Mouse (Mus musculus) CH12.LX (cell line): ENCODE measurements around the gene Xrra1.

Source experiments
- CHD2 ChIP-seq: IDR thresholded peaks from 2 replicates; pipeline ENCODE4 v1.6.1; 2011; ENCODE audit warnings: low read length, improper control_type of control experiment
- CTCF ChIP-seq, 2 experiments: IDR thresholded peaks in 1 of 2; conservative IDR thresholded peaks in 1 of 2; 2 replicates each; pipeline ENCODE4 v1.5.1; 2011 to 2012; ENCODE audit warnings: low read depth in 2 of 2, low read length in 2 of 2, improper control_type of control experiment in 1 of 2, inconsistent platforms in 1 of 2, mild to moderate bottlenecking in 1 of 2, moderate library complexity in 1 of 2
- E2F4 ChIP-seq: IDR thresholded peaks from 2 replicates; pipeline ENCODE4 v1.6.1; 2011; ENCODE audit warnings: low read depth, low read length, improper control_type of control experiment; ENCODE audit not compliant: insufficient replicate concordance
- ELF1 ChIP-seq: IDR thresholded peaks from 2 replicates; pipeline ENCODE4 v1.6.1; 2014; ENCODE audit warnings: low read depth, mild to moderate bottlenecking, inconsistent platforms, low read length, improper control_type of control experiment
- GABPA ChIP-seq: IDR thresholded peaks from 2 replicates; pipeline ENCODE4 v1.6.1; 2012; ENCODE audit warnings: low read depth, low read length, improper control_type of control experiment, inconsistent platforms; ENCODE audit not compliant: insufficient replicate concordance
- MAFK ChIP-seq: IDR thresholded peaks from 2 replicates; pipeline ENCODE4 v1.6.1; 2011; ENCODE audit warnings: low read length, improper control_type of control experiment; ENCODE audit not compliant: insufficient replicate concordance
- MEF2A ChIP-seq: IDR thresholded peaks from 2 replicates; pipeline ENCODE4 v1.6.1; 2014; ENCODE audit warnings: low read depth, mild to moderate bottlenecking, inconsistent platforms, low read length, improper control_type of control experiment, borderline replicate concordance
- MXI1 ChIP-seq: IDR thresholded peaks from 2 replicates; pipeline ENCODE4 v1.6.1; 2011; ENCODE audit warnings: mild to moderate bottlenecking, low read depth, low read length, improper control_type of control experiment
- NELFE ChIP-seq: IDR thresholded peaks from 2 replicates; pipeline ENCODE4 v1.6.1; 2011; ENCODE audit warnings: low read depth, low read length, improper control_type of control experiment
- POLR2A ChIP-seq: IDR thresholded peaks from 2 replicates; pipeline ENCODE4 v1.6.1; 2011; ENCODE audit warnings: low read depth, mild to moderate bottlenecking, improper control_type of control experiment, low read length

DNA sequence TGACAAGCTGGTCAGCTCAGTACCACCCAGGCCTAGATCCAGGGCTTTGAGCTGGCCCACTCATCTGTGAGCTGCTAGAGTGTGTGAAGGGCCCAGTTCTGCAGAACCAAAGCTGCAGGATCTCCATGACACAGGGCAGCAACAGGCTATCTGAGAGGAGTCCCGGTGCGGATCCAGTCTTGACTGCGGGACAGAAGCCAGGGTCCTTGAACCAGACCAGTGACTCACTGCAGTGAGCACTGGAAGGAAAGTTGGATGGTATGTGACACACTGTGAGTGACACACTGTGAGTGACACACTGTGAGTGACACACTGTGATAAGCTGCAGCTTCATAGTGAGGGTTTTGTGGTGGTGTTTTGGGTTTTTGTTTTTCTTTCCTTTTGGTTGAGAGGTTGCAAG, 85.6 kb downstream of the Xrra1 start:
- TF ChIP-seq E2F4, result no peak
- TF ChIP-seq GABPA, result no peak
- no peak for TF ChIP-seq ELF1
- no peak for TF ChIP-seq MXI1
- TF ChIP-seq CHD2, result no peak
- TF ChIP-seq CTCF (conservative IDR thresholded peaks at IDR 0.05 in 1 of 2, IDR thresholded peaks at IDR 0.05 in 1 of 2; ENCODE audit: low read depth in 2 of 2, low read length in 2 of 2), result no peak
- no peak for TF ChIP-seq NELFE
- no peak for TF ChIP-seq POLR2A
- no peak for TF ChIP-seq MEF2A
- no peak for TF ChIP-seq MAFK
